Mouse (Mus musculus): ENCODE measurements around the gene Trpv5. TPM values are rescaled to one million over a fixed set of nuclear protein-coding genes. Genes with fewer than 3 reads are reported as not detected.

Gene Trpv5
- total RNA-seq, 1 experiment, result 0.22 TPM

GRCm38 (mm10) chr6:41704123-41704522 lies 23.6 kb upstream of the Trpv5 start, which contains the start of gene Kel:
Gene Kel, minus strand, starts transcription at chr6:41704339.
- no peaks in the 10 kb centered on the region for H3K36me3 ChIP-seq (ENCODE audit: control insufficient read depth, insufficient read depth, low read length, poor library complexity, severe bottlenecking)
- no peak for DNase-seq (ENCODE audit: low read depth, low spot score)
- H3K4me1 ChIP-seq (ENCODE audit: control insufficient read depth in 2 of 2, insufficient read depth in 2 of 2, low read length in 2 of 2, poor library complexity in 1 of 2), result no peaks in the 10 kb centered on the region
- in situ Hi-C loops (cut with MboI; ENCODE audit: low sequenced_read_pairs in 2 of 2, unreplicated experiment in 2 of 2), result no loop called here
- no peak within 1 kb of the TSS for H3K4me3 ChIP-seq (ENCODE audit: insufficient read depth in 1 of 2, low read depth in 1 of 2, low read length in 2 of 2, poor library complexity in 1 of 2, severe bottlenecking in 1 of 2)
- no peak within 1 kb of the TSS for H3K9ac ChIP-seq (ENCODE audit: insufficient read depth, low read depth, low read length, poor library complexity, severe bottlenecking)
- no peaks in the 10 kb centered on the region for H3K9me3 ChIP-seq (ENCODE audit: control insufficient read depth, insufficient read depth, low read depth, low read length)
- TF ChIP-seq MAFK (IDR thresholded peaks at IDR 0.05; ENCODE audit: insufficient read depth, low read depth, low read length) (no peak), CHD2 (IDR thresholded peaks at IDR 0.05; ENCODE audit: low read depth, low read length) (no peak), HCFC1 (IDR thresholded peaks at IDR 0.05; ENCODE audit: borderline replicate concordance, insufficient read depth, low read length) (no peak), ZNF384 (IDR thresholded peaks at IDR 0.05; ENCODE audit: low read depth, low read length) (no peak), ZC3H11A (IDR thresholded peaks at IDR 0.05; ENCODE audit: borderline replicate concordance, low read depth, low read length) (no peak)
- H3K27ac ChIP-seq (ENCODE audit: insufficient read depth, low read depth, low read length, poor library complexity, severe bottlenecking), result no peak within 1 kb of the TSS

GRCm38 (mm10) chr6:41702928-41703327 lies 22.4 kb upstream of the Trpv5 start:
- no peak overlapping the region for H3K27ac ChIP-seq (ENCODE audit: insufficient read depth, low read depth, low read length, poor library complexity, severe bottlenecking)
- no peaks in the 10 kb centered on the region for H3K4me1 ChIP-seq (ENCODE audit: control insufficient read depth in 2 of 2, insufficient read depth in 2 of 2, low read length in 2 of 2, poor library complexity in 1 of 2)
- H3K9ac ChIP-seq (ENCODE audit: insufficient read depth, low read depth, low read length, poor library complexity, severe bottlenecking), result no peak overlapping the region
- H3K9me3 ChIP-seq (ENCODE audit: control insufficient read depth, insufficient read depth, low read depth, low read length), result no peaks in the 10 kb centered on the region
- no peak overlapping the region for H3K4me3 ChIP-seq (ENCODE audit: insufficient read depth in 1 of 2, low read depth in 1 of 2, low read length in 2 of 2, poor library complexity in 1 of 2, severe bottlenecking in 1 of 2)
- TF ChIP-seq ZNF384 (IDR thresholded peaks at IDR 0.05; ENCODE audit: low read depth, low read length) (no peak), CHD2 (IDR thresholded peaks at IDR 0.05; ENCODE audit: low read depth, low read length) (no peak), ZC3H11A (IDR thresholded peaks at IDR 0.05; ENCODE audit: borderline replicate concordance, low read depth, low read length) (no peak), MAFK (IDR thresholded peaks at IDR 0.05; ENCODE audit: insufficient read depth, low read depth, low read length) (no peak), HCFC1 (IDR thresholded peaks at IDR 0.05; ENCODE audit: borderline replicate concordance, insufficient read depth, low read length) (no peak)
- no peaks in the 10 kb centered on the region for H3K36me3 ChIP-seq (ENCODE audit: control insufficient read depth, insufficient read depth, low read length, poor library complexity, severe bottlenecking)
- no peak for DNase-seq (ENCODE audit: low read depth, low spot score)
- in situ Hi-C loops (cut with MboI; ENCODE audit: low sequenced_read_pairs in 2 of 2, unreplicated experiment in 2 of 2), result no loop called here

- Histone ChIP-seq H3K9ac (ENCODE audit: insufficient read depth, low read depth, low read length, poor library complexity, severe bottlenecking) (no peak overlapping the region), H3K9me3 (ENCODE audit: control insufficient read depth, insufficient read depth, low read depth, low read length) (no peaks in the 10 kb centered on the region), H3K36me3 (ENCODE audit: control insufficient read depth, insufficient read depth, low read length, poor library complexity, severe bottlenecking) (no peaks in the 10 kb centered on the region), H3K4me1 (ENCODE audit: control insufficient read depth in 2 of 2, insufficient read depth in 2 of 2, low read length in 2 of 2, poor library complexity in 1 of 2) (no peaks in the 10 kb centered on the region), H3K4me3 (ENCODE audit: insufficient read depth in 1 of 2, low read depth in 1 of 2, low read length in 2 of 2, poor library complexity in 1 of 2, severe bottlenecking in 1 of 2) (no peak overlapping the region), H3K27ac (ENCODE audit: insufficient read depth, low read depth, low read length, poor library complexity, severe bottlenecking) (no peak overlapping the region)
- no peak for TF ChIP-seq ZC3H11A (IDR thresholded peaks at IDR 0.05; ENCODE audit: borderline replicate concordance, low read depth, low read length)
- no peak for TF ChIP-seq CHD2 (IDR thresholded peaks at IDR 0.05; ENCODE audit: low read depth, low read length)
- TF ChIP-seq MAFK (IDR thresholded peaks at IDR 0.05; ENCODE audit: insufficient read depth, low read depth, low read length), result no peak
- TF ChIP-seq HCFC1 (IDR thresholded peaks at IDR 0.05; ENCODE audit: borderline replicate concordance, insufficient read depth, low read length), result no peak
- in situ Hi-C loops (cut with MboI; ENCODE audit: low sequenced_read_pairs in 2 of 2, unreplicated experiment in 2 of 2), result no loop called here
- DNase-seq (ENCODE audit: low read depth, low spot score), result no peak
Observed at GRCm38 (mm10) chr6:41701245-41701644, 20.7 kb upstream of the Trpv5 start.

- H3K27ac ChIP-seq (ENCODE audit: insufficient read depth, low read depth, low read length, poor library complexity, severe bottlenecking), result no peak overlapping the region
- H3K4me1 ChIP-seq (ENCODE audit: control insufficient read depth in 2 of 2, insufficient read depth in 2 of 2, low read length in 2 of 2, poor library complexity in 1 of 2), result no peaks in the 10 kb centered on the region
- H3K4me3 ChIP-seq (ENCODE audit: insufficient read depth in 1 of 2, low read depth in 1 of 2, low read length in 2 of 2, poor library complexity in 1 of 2, severe bottlenecking in 1 of 2), result no peak overlapping the region
- DNase-seq (ENCODE audit: low read depth, low spot score), result no peak
- H3K36me3 ChIP-seq (ENCODE audit: control insufficient read depth, insufficient read depth, low read length, poor library complexity, severe bottlenecking), result no peaks in the 10 kb centered on the region
- no peak overlapping the region for H3K9ac ChIP-seq (ENCODE audit: insufficient read depth, low read depth, low read length, poor library complexity, severe bottlenecking)
- TF ChIP-seq CHD2 (IDR thresholded peaks at IDR 0.05; ENCODE audit: low read depth, low read length) (no peak), MAFK (IDR thresholded peaks at IDR 0.05; ENCODE audit: insufficient read depth, low read depth, low read length) (no peak), ZNF384 (IDR thresholded peaks at IDR 0.05; ENCODE audit: low read depth, low read length) (no peak), HCFC1 (IDR thresholded peaks at IDR 0.05; ENCODE audit: borderline replicate concordance, insufficient read depth, low read length) (no peak), ZC3H11A (IDR thresholded peaks at IDR 0.05; ENCODE audit: borderline replicate concordance, low read depth, low read length) (no peak)
- no peaks in the 10 kb centered on the region for H3K9me3 ChIP-seq (ENCODE audit: control insufficient read depth, insufficient read depth, low read depth, low read length)
- in situ Hi-C loops (cut with MboI; ENCODE audit: low sequenced_read_pairs in 2 of 2, unreplicated experiment in 2 of 2), result no loop called here
Observed at GRCm38 (mm10) chr6:41694407-41694806, 13.8 kb upstream of the Trpv5 start.

- H3K4me1 ChIP-seq (ENCODE audit: control insufficient read depth in 2 of 2, insufficient read depth in 2 of 2, low read length in 2 of 2, poor library complexity in 1 of 2), result no peaks in the 10 kb centered on the region
- no peaks in the 10 kb centered on the region for H3K9me3 ChIP-seq (ENCODE audit: control insufficient read depth, insufficient read depth, low read depth, low read length)
- DNase-seq (ENCODE audit: low read depth, low spot score), result no peak
- no peak overlapping the region for H3K4me3 ChIP-seq (ENCODE audit: insufficient read depth in 1 of 2, low read depth in 1 of 2, low read length in 2 of 2, poor library complexity in 1 of 2, severe bottlenecking in 1 of 2)
- no peak for TF ChIP-seq MAFK (IDR thresholded peaks at IDR 0.05; ENCODE audit: insufficient read depth, low read depth, low read length)
- no peak for TF ChIP-seq ZC3H11A (IDR thresholded peaks at IDR 0.05; ENCODE audit: borderline replicate concordance, low read depth, low read length)
- TF ChIP-seq HCFC1 (IDR thresholded peaks at IDR 0.05; ENCODE audit: borderline replicate concordance, insufficient read depth, low read length), result no peak
- TF ChIP-seq ZNF384 (IDR thresholded peaks at IDR 0.05; ENCODE audit: low read depth, low read length), result no peak
- no peak for TF ChIP-seq CHD2 (IDR thresholded peaks at IDR 0.05; ENCODE audit: low read depth, low read length)
- no peaks in the 10 kb centered on the region for H3K36me3 ChIP-seq (ENCODE audit: control insufficient read depth, insufficient read depth, low read length, poor library complexity, severe bottlenecking)
- no peak overlapping the region for H3K27ac ChIP-seq (ENCODE audit: insufficient read depth, low read depth, low read length, poor library complexity, severe bottlenecking)
- in situ Hi-C loops (cut with MboI; ENCODE audit: low sequenced_read_pairs in 2 of 2, unreplicated experiment in 2 of 2), result no loop called here
- no peak overlapping the region for H3K9ac ChIP-seq (ENCODE audit: insufficient read depth, low read depth, low read length, poor library complexity, severe bottlenecking)
Observed at GRCm38 (mm10) chr6:41692200-41692599, 11.6 kb upstream of the Trpv5 start.

All from ES-E14 (cell line).